Mouse (Mus musculus): ENCODE data around the gene Slx1b. TPM values are rescaled to one million over a fixed set of nuclear protein-coding genes. Genes with fewer than 3 reads are reported as not detected.

Gene Slx1b
- polyA plus RNA-seq, 1 experiment from 2014 or later: 7.1 TPM

DNA sequence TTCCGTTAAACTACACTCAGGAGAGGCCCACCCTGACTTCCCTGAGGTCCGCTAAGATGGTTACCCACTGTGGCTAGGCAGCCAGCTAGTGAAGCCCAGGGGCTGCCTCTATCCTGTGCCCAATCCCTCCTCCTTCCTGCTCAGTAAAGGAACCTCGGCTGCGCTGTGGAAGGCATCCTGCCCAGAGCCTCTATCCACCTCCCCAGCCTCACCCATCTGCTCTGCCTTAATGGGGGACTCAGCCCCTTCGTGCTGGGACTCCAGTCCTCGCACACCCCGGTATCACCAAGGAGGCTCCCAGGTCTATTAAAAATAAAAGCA lies 8.1 kb upstream of the Slx1b start:
- no peak overlapping the region for H3K27ac ChIP-seq
- H3K36me3 ChIP-seq (ENCODE audit: insufficient read depth, low read length): no peaks in the 10 kb centered on the region
- peaks cover 9% of the 10 kb centered on the region for H3K4me1 ChIP-seq (replicated peaks; ENCODE audit: insufficient read depth, low read length)
- 13% methylated on average over 7 of the region's 7 CpGs for WGBS
- H3K9ac ChIP-seq (ENCODE audit: low read depth, low read length): no peak overlapping the region
- no peaks in the 10 kb centered on the region; the same call in 1 of the 2 replicates for H3K27me3 ChIP-seq (ENCODE audit: insufficient read depth, low read length)
- H3K9me3 ChIP-seq (replicated peaks; ENCODE audit: low read length): no peaks in the 10 kb centered on the region
- DNase-seq (ENCODE audit: low spot score): no peak
- TF ChIP-seq CTCF (IDR thresholded peaks at IDR 0.05; ENCODE audit: low read depth): no peak
- ATAC-seq (replicated peaks; ENCODE audit: low FRiP score, low read depth): no peak
- no peak overlapping the region; the same call in 1 of the 2 replicates for H3K4me3 ChIP-seq (replicated peaks; ENCODE audit: low read depth, low read length)
- H3K4me2 ChIP-seq (ENCODE audit: low read length): peak overlapping the region; percentile 67

DNA sequence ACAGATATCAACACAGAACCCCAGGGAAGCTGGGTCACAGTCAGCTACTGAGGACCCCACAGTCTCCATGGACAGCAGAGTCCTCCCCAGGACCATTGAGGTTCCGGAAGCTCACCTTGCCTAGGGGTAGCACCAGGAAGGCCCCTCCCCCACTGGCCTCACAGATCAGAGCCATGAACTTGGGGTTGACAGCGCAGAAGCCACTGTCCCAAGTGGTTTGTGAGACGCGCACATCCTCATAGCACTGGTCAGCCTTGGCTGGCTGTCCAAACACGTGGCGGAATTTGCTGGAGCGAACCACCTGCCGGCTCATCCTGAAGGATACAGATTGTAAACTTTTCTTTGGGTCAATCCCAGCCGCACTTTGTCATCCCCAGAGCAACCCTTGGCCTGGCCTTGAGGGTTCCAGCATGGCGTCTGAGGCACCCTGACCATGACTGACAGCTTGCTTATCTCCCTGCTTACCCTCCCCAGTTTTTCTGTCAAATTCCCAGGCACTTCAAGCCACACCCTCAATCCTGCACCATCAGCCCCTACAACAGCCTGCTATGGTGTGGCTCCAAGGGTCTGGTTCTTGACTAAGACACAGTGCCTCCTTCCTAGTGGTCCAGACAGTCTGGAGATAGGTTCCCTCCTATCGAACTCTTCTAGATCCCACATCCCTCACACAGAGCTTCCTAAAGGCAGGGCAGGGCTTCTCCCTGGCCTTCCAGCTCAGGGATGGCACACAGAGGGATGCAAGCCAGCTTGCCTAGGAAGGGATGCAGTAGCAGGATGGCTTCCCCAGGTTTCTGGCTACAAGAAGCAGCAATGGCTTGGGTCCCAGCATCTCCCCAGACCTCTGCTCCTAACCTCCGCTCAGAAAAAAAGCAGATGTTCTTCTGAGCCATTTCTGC lies 7.5 kb upstream of the Slx1b start:
- Histone ChIP-seq H3K4me2 (ENCODE audit: low read length) (0 out of 2 replicates have a peak overlapping the region, but pooled peaks have one; percentile 67), H3K9me3 (replicated peaks; ENCODE audit: low read length) (no peaks in the 10 kb centered on the region), H3K27ac (no peak overlapping the region), H3K9ac (ENCODE audit: low read depth, low read length) (no peak overlapping the region), H3K27me3 (ENCODE audit: insufficient read depth, low read length) (no peaks in the 10 kb centered on the region; the same call in 1 of the 2 replicates), H3K4me1 (replicated peaks; ENCODE audit: insufficient read depth, low read length) (peaks cover 9% of the 10 kb centered on the region), H3K36me3 (ENCODE audit: insufficient read depth, low read length) (no peaks in the 10 kb centered on the region), H3K4me3 (replicated peaks; ENCODE audit: low read depth, low read length) (no peak overlapping the region)
- DNase-seq (ENCODE audit: low spot score) (no peak), ATAC-seq (replicated peaks; ENCODE audit: low FRiP score, low read depth) (no peak)
- 75% methylated on average over 12 of the region's 12 CpGs for WGBS
- no peak for TF ChIP-seq CTCF (IDR thresholded peaks at IDR 0.05; ENCODE audit: low read depth)

DNA sequence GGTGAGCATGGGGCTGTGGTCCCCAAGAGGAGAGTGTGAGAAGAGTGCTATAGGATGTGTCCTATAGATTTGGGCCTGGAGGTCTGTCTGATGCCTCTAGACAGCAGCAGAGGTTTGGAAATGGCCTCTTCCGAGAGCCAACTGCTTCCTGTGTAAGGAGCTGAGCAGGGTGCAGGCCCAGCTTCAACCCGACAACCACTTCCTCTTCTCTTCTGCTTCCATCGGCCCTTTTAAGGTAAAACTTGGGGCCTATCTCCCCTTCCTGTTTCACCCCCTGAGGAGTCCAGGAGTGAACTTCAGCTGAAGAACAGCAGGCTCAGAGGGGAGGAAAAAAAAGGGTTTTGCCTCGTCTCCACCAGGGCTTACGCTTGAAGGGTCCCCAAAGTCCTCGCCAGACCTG lies 6.8 kb upstream of the Slx1b start:
- no peak for TF ChIP-seq CTCF (IDR thresholded peaks at IDR 0.05; ENCODE audit: low read depth)
- H3K9ac ChIP-seq (ENCODE audit: low read depth, low read length): no peak overlapping the region
- WGBS: 82% methylated on average over 6 of the region's 6 CpGs
- H3K4me3 ChIP-seq (replicated peaks; ENCODE audit: low read depth, low read length): no peak overlapping the region
- H3K9me3 ChIP-seq (replicated peaks; ENCODE audit: low read length): no peaks in the 10 kb centered on the region
- no peak overlapping the region for H3K4me2 ChIP-seq (ENCODE audit: low read length)
- H3K4me1 ChIP-seq (replicated peaks; ENCODE audit: insufficient read depth, low read length): peaks cover 9% of the 10 kb centered on the region
- DNase-seq (ENCODE audit: low spot score): no peak
- H3K36me3 ChIP-seq (ENCODE audit: insufficient read depth, low read length): no peaks in the 10 kb centered on the region
- H3K27me3 ChIP-seq (ENCODE audit: insufficient read depth, low read length): no peaks in the 10 kb centered on the region; the same call in 1 of the 2 replicates
- no peak overlapping the region for H3K27ac ChIP-seq
- ATAC-seq (replicated peaks; ENCODE audit: low FRiP score, low read depth): no peak

DNA sequence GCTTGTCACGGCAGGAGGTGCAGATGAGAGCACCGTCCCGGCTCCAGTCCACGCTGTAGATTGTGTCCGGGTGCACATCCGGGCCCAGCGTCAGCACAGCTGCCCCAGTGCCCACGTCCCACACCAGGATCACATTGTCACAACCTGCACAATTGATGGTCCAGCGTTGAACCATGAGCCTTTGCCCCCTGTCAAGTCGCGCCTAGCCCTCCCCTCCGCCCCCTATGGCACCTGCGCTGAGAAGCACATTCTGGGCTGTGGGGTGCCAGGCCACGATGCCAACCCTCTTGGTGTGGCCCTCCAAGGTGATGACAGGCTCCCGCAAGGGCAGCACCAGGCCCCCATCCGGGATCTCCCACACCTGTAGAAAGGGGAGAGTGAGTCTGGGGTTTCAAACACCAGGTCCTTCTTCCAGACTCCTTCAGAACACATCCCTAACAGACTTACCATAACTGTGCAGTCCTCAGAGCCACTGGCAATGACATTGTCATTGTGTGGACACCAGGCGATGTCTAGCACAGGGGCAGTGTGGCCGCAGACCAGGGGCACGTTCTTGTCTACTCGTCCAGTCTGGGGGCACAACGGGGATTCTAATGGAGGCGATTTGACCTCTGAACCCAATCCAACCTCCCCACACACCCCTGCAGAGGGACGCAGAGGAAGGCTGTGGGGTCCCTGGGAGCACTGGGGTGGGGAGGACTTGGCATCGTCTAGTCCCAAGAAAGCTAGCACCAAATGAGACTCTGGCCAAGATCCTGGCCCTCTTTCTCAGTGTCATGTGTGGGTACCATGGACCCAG lies 6.2 kb upstream of the Slx1b start:
- Histone ChIP-seq H3K4me3 (replicated peaks; ENCODE audit: low read depth, low read length) (no peak overlapping the region), H3K4me1 (replicated peaks; ENCODE audit: insufficient read depth, low read length) (peaks cover 11% of the 10 kb centered on the region), H3K9ac (ENCODE audit: low read depth, low read length) (0 out of 2 replicates have a peak overlapping the region, but pooled peaks have one; percentile 25), H3K4me2 (ENCODE audit: low read length) (peak overlapping the region; percentile 27; the same call in 1 of the 2 replicates), H3K27ac (no peak overlapping the region), H3K9me3 (replicated peaks; ENCODE audit: low read length) (no peaks in the 10 kb centered on the region), H3K36me3 (ENCODE audit: insufficient read depth, low read length) (no peaks in the 10 kb centered on the region), H3K27me3 (ENCODE audit: insufficient read depth, low read length) (no peaks in the 10 kb centered on the region; the same call in 1 of the 2 replicates)
- no peak for DNase-seq (ENCODE audit: low spot score)
- WGBS: 61% methylated on average over 24 of the region's 24 CpGs
- ATAC-seq (replicated peaks; ENCODE audit: low FRiP score, low read depth): no peak
- TF ChIP-seq CTCF (IDR thresholded peaks at IDR 0.05; ENCODE audit: low read depth): no peak

DNA sequence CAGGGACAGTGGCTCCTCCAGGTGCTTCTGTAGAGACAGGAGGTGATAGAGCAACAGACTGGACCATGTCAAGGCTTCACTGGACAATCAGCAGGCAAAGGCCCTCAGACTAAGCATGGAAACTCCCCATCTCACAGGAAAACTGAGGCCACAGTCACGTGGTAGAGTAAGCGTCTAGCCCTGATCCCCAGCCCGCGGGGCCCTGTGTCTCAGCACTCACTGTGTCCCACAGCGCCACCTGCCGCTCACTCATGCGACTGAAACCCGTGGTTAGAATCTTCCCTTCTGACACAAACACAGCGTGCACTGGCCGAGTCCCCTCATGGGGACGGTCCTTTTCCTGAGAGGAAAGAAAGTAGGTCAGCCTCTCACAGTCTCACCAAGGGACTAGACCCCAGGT lies 5.5 kb upstream of the Slx1b start:
- Histone ChIP-seq H3K27me3 (ENCODE audit: insufficient read depth, low read length) (no peaks in the 10 kb centered on the region; the same call in 1 of the 2 replicates), H3K9me3 (replicated peaks; ENCODE audit: low read length) (no peaks in the 10 kb centered on the region), H3K9ac (ENCODE audit: low read depth, low read length) (0 out of 2 replicates have a peak overlapping the region, but pooled peaks have one; percentile 25), H3K4me3 (replicated peaks; ENCODE audit: low read depth, low read length) (no peak overlapping the region), H3K4me1 (replicated peaks; ENCODE audit: insufficient read depth, low read length) (peaks cover 16% of the 10 kb centered on the region), H3K36me3 (ENCODE audit: insufficient read depth, low read length) (no peaks in the 10 kb centered on the region), H3K27ac (no peak overlapping the region), H3K4me2 (ENCODE audit: low read length) (peak overlapping the region; percentile 27; the same call in 1 of the 2 replicates)
- peak; percentile 55; the same call in 1 of the 2 replicates for ATAC-seq (replicated peaks; ENCODE audit: low FRiP score, low read depth)
- peak; percentile 93 for DNase-seq (ENCODE audit: low spot score)
- TF ChIP-seq CTCF (IDR thresholded peaks at IDR 0.05; ENCODE audit: low read depth): peak; percentile 93
- under 1% methylated on average over 11 of the region's 11 CpGs for WGBS
